Mouse (Mus musculus) forebrain, embryonic 10.5 days (tissue): Measurements from ENCODE around the gene Slc36a3. TPM values are rescaled to one million over a fixed set of nuclear protein-coding genes. Genes with fewer than 3 reads are reported as not detected.
"Not testable (repeated sequence)": the region's sequence is repeated elsewhere in the genome, so short reads cannot be mapped to it uniquely, and the experiment has no call there.

ENCODE experiments used
- DNase-seq: peaks from one replicate; pipeline ENCODE4 v3.0.0-alpha.2; 2017; ENCODE audit warnings: low spot score; ENCODE audit errors: extremely low spot score
- H3K27ac ChIP-seq: fragments of 300-500 bp; sonication (generic); 2 replicates; pipeline ENCODE4 v1.5.1; 2016; ENCODE audit warnings: mild to moderate bottlenecking
- H3K27me3 ChIP-seq: fragments of 300-500 bp; sonication (generic); 2 replicates; pipeline ENCODE4 v1.6.1; 2016; ENCODE audit warnings: mild to moderate bottlenecking; ENCODE audit not compliant: poor library complexity, severe bottlenecking
- H3K36me3 ChIP-seq: fragments of 300-500 bp; sonication (generic); replicated peaks from 2 replicates; pipeline ENCODE4 v1.6.1; 2016; ENCODE audit warnings: mild to moderate bottlenecking, moderate library complexity
- H3K4me1 ChIP-seq: fragments of 300-500 bp; sonication (generic); 2 replicates; pipeline ENCODE4 v1.6.1; 2016
- H3K4me3 ChIP-seq: fragments of 300-500 bp; sonication (generic); 2 replicates; pipeline ENCODE4 v1.5.1; 2016; ENCODE audit warnings: mild to moderate bottlenecking, moderate library complexity
- H3K9me3 ChIP-seq: fragments of 300-500 bp; sonication (generic); 2 replicates; pipeline ENCODE4 v1.6.1; 2016; ENCODE audit warnings: mild to moderate bottlenecking, moderate library complexity
- WGBS: fragments of 180-500 bp; shearing (Covaris S2); methylation state at CpG from one replicate; pipeline ENCODE4 v1.1.7; 2016; 5-methylcytosine and 5-hydroxymethylcytosine counted together
- polyA plus RNA-seq: library from polyadenylated mRNA; unstranded; fragments of >200 nt; fragmentation: Nextera tagmentation; extraction: Ambion mirVana; gene quantifications from 2 replicates; pipeline ENCODE4 v1.2.1, GENCODE M21; 2016

Gene Slc36a3
- polyA plus RNA-seq, 1 experiment from 2014 or later = not detected

GRCm38 (mm10) chr11:55116004-55116403 lies 35.5 kb downstream of the Slc36a3 start:
- no peak for DNase-seq
- peaks cover 5% of the 10 kb centered on the region; the same call in 1 of the 2 replicates for H3K9me3 ChIP-seq
- H3K27ac ChIP-seq = no peak overlapping the region
- 93% methylated on average over 3 of the region's 3 CpGs for WGBS
- H3K4me3 ChIP-seq = no peak overlapping the region
- H3K4me1 ChIP-seq = peaks cover 10% of the 10 kb centered on the region
- no peaks in the 10 kb centered on the region for H3K36me3 ChIP-seq
- no peaks in the 10 kb centered on the region for H3K27me3 ChIP-seq

DNA sequence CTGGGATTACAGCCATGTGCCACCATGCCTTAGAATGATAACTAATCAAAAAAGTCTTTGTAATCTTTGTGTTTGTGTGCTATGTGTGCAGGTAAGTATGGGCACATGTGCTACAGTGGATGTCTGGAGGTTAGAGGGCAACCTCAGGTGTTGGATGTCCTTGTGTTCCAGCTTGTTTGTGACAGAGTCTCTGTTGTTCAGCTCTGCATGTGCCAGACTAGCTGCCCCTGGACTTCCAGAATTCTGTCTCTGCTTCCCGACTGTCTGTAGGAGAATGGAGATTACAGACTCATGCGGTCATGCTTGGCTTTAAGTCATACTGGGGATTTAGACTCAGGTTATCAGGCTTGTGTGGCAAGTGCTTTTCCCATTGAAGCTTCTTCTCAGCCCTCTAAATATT lies 37.2 kb downstream of the Slc36a3 start:
- no peak overlapping the region for H3K4me3 ChIP-seq
- H3K27me3 ChIP-seq = no peaks in the 10 kb centered on the region
- WGBS = 88% methylated on average over 2 of the region's 2 CpGs
- peaks cover 10% of the 10 kb centered on the region for H3K4me1 ChIP-seq
- no peak for DNase-seq
- H3K36me3 ChIP-seq = no peaks in the 10 kb centered on the region
- H3K27ac ChIP-seq = no peak overlapping the region
- H3K9me3 ChIP-seq = no peaks in the 10 kb centered on the region

DNA sequence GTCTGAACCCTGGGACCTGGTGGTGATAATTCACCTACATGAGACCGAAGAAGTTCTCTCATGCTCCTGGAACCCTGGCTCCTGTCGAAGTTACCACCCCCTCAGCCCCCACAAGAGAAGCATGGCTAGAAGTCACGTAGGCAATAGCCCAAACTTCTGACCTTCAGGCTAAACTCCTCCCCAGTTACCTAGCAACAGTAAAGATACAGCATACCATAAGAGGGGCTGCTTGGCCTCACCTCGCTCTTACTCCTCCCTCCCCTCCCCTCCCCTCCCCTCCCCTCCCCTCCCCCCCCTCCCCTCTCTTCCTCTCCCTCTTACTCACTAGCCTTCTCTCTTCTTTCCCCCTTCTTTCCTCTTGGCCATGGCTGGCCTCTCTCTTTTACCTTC lies 37.7 kb downstream of the Slc36a3 start:
- DNase-seq, H3K27me3 ChIP-seq, H3K27ac ChIP-seq, H3K9me3 ChIP-seq, H3K36me3 ChIP-seq, H3K4me3 ChIP-seq: not testable (repeated sequence)
- 65% methylated on average over 4 of the region's 4 CpGs for WGBS
- H3K4me1 ChIP-seq = peaks cover 10% of the 10 kb centered on the region

- WGBS = 70% methylated on average over 7 of the region's 7 CpGs
- H3K4me1 ChIP-seq = peaks cover 10% of the 10 kb centered on the region
- H3K4me3 ChIP-seq = no peak overlapping the region
- no peak for DNase-seq
- no peaks in the 10 kb centered on the region for H3K9me3 ChIP-seq
- H3K27ac ChIP-seq = no peak overlapping the region
- H3K36me3 ChIP-seq = no peaks in the 10 kb centered on the region
- H3K27me3 ChIP-seq = no peaks in the 10 kb centered on the region
Observed at GRCm38 (mm10) chr11:55113209-55113860, 38.2 kb downstream of the Slc36a3 start.

DNA sequence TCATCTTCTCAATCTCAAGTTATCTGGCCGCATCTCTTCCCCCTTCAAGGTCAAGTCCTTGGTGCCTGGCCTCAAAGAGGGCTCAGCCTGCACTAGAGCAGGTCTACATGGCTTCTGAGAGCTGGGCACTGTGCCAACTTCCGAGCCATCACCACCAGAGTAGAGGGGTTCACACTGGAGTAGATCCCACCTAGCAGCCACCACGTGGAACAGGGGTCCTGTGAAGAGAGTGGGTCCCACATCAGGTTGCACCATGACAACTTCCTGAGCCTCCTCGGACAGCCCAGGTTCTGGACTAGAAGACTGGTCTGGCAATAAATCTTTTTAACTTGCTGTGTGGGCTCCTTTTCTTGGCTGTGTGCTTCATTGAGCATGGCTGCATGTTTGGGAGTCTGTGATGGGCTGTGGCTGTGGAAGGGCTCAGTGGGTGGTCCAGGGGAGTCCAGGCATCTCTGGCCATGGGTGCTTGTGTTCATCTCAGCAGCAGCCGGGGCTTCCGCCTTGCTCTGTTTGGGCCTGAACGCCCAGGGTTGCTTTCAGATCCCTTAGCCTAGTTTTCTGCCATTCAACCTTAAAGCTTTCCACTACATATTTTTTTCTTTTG lies 40.8 kb downstream of the Slc36a3 start:
- Histone ChIP-seq H3K4me1 (peaks cover 10% of the 10 kb centered on the region), H3K27ac (no peak overlapping the region), H3K4me3 (no peak overlapping the region), H3K9me3 (no peaks in the 10 kb centered on the region), H3K36me3 (no peaks in the 10 kb centered on the region), H3K27me3 (no peaks in the 10 kb centered on the region)
- 84% methylated on average over 7 of the region's 7 CpGs for WGBS
- DNase-seq = no peak

GRCm38 (mm10) chr11:55109521-55110300 lies 41.8 kb downstream of the Slc36a3 start:
- WGBS = 92% methylated on average over 7 of the region's 7 CpGs
- Histone ChIP-seq H3K4me3 (no peak overlapping the region), H3K27me3 (no peaks in the 10 kb centered on the region), H3K36me3 (no peaks in the 10 kb centered on the region), H3K4me1 (peaks cover 10% of the 10 kb centered on the region), H3K9me3 (no peaks in the 10 kb centered on the region), H3K27ac (no peak overlapping the region)
- DNase-seq = no peak

- H3K9me3 ChIP-seq = no peaks in the 10 kb centered on the region
- no peak for DNase-seq
- H3K27me3 ChIP-seq = no peaks in the 10 kb centered on the region
- H3K36me3 ChIP-seq = no peaks in the 10 kb centered on the region
- 83% methylated on average over 1 of the region's 1 CpGs for WGBS
- H3K27ac ChIP-seq = no peak overlapping the region
- no peak overlapping the region for H3K4me3 ChIP-seq
- no peaks in the 10 kb centered on the region for H3K4me1 ChIP-seq
Observed at GRCm38 (mm10) chr11:55106636-55107035, 44.9 kb downstream of the Slc36a3 start.

- no peak for DNase-seq
- Histone ChIP-seq H3K4me1 (no peaks in the 10 kb centered on the region), H3K27ac (no peak overlapping the region), H3K27me3 (no peaks in the 10 kb centered on the region), H3K36me3 (no peaks in the 10 kb centered on the region), H3K4me3 (no peak overlapping the region), H3K9me3 (no peaks in the 10 kb centered on the region)
- WGBS = 85% methylated on average over 4 of the region's 4 CpGs
Observed at GRCm38 (mm10) chr11:55105389-55105788, 46.1 kb downstream of the Slc36a3 start.

- H3K9me3 ChIP-seq = no peaks in the 10 kb centered on the region
- 86% methylated on average over 3 of the region's 3 CpGs for WGBS
- H3K36me3 ChIP-seq = no peaks in the 10 kb centered on the region
- DNase-seq = no peak
- H3K27me3 ChIP-seq = peaks cover 12% of the 10 kb centered on the region
- no peak overlapping the region for H3K4me3 ChIP-seq
- no peak overlapping the region for H3K27ac ChIP-seq
- peaks cover 11% of the 10 kb centered on the region for H3K4me1 ChIP-seq
Observed at GRCm38 (mm10) chr11:55103229-55103628, 48.3 kb downstream of the Slc36a3 start.

DNA sequence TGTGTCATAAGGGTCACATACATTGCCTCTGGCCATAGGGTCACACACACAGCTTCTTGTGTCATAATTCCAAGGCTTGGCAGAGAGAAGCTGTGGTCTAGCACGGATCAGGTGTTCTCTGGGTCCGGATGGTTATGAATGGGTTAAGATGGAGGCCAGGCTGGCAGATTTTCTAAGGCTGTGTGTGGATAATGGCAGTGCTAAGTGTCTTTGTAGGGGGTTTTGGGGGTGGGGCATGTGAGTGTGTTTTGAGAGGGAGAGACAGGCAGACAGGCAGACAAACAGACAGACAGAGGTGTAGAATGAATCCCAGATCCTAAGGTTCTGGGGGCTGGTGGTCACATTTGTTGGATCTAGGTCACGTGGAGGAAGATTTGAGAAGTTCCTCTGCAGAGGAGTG lies 49.5 kb downstream of the Slc36a3 start:
- Histone ChIP-seq H3K4me3 (no peak overlapping the region), H3K9me3 (no peaks in the 10 kb centered on the region), H3K4me1 (peaks cover 20% of the 10 kb centered on the region), H3K27me3 (peaks cover 12% of the 10 kb centered on the region), H3K27ac (no peak overlapping the region), H3K36me3 (no peaks in the 10 kb centered on the region)
- DNase-seq = no peak
- 86% methylated on average over 3 of the region's 3 CpGs for WGBS

DNA sequence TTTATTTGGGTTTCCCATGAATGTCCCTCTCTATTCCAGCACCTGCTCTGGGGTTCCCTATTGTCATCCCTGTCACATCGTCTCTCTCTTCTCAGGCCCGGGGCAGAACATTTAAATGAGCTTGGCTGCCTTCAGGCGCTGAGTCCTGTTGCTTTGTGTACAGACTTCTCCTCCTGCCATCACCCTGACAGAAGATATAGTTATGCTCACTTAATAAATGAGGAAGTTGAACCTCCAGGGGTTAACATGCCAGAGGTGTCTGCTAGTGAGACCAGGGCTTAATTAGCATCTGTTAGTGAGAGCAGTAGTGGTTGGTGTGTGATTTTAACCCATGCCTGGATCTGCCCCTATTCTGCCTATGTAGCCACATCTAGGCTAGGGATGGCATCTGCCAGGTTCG lies 51.6 kb downstream of the Slc36a3 start:
- Histone ChIP-seq H3K4me1 (peaks cover 22% of the 10 kb centered on the region), H3K36me3 (no peaks in the 10 kb centered on the region), H3K4me3 (no peak overlapping the region), H3K27ac (no peak overlapping the region), H3K9me3 (no peaks in the 10 kb centered on the region), H3K27me3 (peaks cover 12% of the 10 kb centered on the region)
- DNase-seq = no peak
- 65% methylated on average over 4 of the region's 4 CpGs for WGBS

- Histone ChIP-seq H3K27ac (no peak overlapping the region), H3K4me3 (no peak overlapping the region), H3K9me3 (no peaks in the 10 kb centered on the region), H3K4me1 (peaks cover 22% of the 10 kb centered on the region), H3K36me3 (no peaks in the 10 kb centered on the region), H3K27me3 (peaks cover 12% of the 10 kb centered on the region)
- no peak for DNase-seq
- WGBS = 90% methylated on average over 8 of the region's 8 CpGs
Observed at GRCm38 (mm10) chr11:55099019-55099771, 52.3 kb downstream of the Slc36a3 start.
